Mouse (Mus musculus) naive thymus-derived CD4-positive, alpha-beta T cell, adult 2 months (primary cell): ENCODE results near the gene Pnrc1.
A peak's percentile ranks its signal among the peaks of the same experiment; 100 is the strongest.
"Not testable (repeated sequence)": the region's sequence is repeated elsewhere in the genome, so short reads cannot be mapped to it uniquely, and the experiment has no call there.

ENCODE experiments used
- DNase-seq: peaks from one replicate; pipeline ENCODE4 v3.0.0-alpha.2; 2011; ENCODE audit warnings: low read depth

Gene Pnrc1

DNA sequence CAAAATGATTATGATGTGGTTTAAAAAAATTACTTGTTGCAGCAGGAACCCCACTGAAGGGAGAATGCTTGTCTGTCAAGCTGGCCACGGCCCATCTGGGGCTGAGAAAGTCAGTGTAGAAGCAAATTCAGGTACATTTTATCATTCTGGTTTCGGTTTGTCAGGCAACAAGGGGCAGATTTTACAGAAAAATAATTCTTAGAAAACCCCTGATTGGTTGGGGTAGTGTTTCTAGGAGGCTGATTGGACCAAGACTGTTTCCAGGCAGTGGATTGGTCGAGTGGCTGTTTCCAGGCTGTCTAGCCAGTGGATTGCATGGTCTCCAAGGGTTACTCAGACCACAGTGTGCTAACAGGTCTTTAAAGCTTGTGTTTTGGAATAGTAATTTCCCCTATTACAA lies at the start of gene Pnrc1:
Gene Pnrc1, minus strand, starts transcription at position 162 of the 400 bp plus-strand sequence.
- peak; percentile 45 for DNase-seq

DNA sequence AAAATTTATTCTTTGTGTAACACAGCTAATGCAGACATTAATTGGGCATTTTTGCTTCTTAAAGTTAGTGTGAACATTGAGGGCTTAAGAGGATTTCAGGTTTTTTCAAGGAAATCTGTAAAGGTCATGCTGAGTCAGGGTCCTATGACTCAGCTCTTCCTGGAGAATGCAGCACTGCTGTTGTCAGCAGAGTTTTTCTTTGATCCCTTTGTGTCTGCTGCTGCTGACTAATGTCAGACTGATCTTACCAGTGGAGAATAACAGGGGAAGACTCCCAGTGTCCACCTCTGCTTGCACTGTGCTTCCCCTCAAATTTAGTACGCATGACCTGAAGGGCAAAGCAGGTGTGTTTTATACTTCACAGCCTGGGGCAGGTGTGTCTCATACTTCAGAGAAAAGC lies 48.0 kb upstream of the Pnrc1 start:
- DNase-seq = no peak

GRCm38 (mm10) chr4:33332956-33333455 lies 43.0 kb upstream of the Pnrc1 start:
- no peak for DNase-seq

DNA sequence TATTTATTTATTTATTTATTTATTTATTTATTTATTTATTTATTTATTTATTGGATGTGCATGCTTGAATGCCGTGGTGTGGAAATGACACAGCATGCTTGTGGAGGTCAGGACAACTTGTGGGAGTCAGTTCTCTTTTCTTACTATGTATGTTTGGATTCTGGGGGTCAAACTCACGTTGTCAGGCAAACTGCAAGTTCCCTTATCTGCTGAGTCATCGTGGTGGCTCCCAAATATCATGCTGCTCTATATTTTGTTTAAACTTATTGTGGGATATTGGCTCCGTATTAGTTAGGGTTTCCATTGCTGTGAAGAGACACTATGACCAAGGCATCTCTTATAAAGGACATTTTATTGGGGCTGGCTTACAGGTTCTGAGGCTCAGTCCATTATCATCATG lies 41.2 kb upstream of the Pnrc1 start:
- no peak for DNase-seq

DNA sequence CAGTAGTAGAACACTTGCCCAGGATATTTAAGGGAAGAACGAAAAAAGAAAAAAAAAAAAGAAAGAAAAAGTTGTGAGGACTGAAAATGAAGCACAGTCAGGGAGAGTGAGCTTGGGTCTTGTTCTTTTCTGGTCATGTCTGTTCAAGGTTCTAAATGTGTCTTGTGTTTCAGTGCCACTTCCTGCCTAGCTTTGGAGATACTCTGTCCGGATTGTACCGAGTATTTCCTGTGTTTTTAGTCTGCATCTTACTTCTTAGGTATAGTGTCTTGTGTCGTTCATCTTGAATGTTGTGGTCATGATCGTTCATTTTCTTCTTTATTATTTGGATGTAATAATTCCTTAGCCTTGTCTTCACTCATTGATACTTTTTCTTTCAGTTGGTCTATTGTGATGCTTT lies 25.9 kb upstream of the Pnrc1 start:
- peak; percentile 73 for DNase-seq

DNA sequence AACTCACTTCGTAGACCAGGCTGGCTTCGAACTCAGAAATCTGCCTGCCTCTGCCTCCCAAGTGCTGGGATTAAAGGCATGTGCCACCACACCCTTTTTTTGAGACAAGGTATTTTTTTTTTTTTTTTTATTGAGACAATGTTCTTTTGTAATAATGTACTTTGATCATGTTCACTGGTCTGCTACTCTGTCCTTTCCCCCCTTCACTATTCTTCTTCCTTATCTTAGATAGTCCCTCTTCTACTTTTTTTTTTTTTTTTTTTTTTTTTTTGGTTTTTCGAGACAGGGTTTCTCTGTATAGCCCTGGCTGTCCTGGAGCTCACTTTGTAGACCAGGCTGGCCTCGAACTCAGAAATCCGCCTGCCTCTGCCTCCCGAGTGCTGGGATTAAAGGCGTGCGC lies 24.2 kb upstream of the Pnrc1 start:
- DNase-seq = not testable (repeated sequence)

GRCm38 (mm10) chr4:33310840-33311437 lies 21.0 kb upstream of the Pnrc1 start:
- peak; percentile 60 for DNase-seq

DNA sequence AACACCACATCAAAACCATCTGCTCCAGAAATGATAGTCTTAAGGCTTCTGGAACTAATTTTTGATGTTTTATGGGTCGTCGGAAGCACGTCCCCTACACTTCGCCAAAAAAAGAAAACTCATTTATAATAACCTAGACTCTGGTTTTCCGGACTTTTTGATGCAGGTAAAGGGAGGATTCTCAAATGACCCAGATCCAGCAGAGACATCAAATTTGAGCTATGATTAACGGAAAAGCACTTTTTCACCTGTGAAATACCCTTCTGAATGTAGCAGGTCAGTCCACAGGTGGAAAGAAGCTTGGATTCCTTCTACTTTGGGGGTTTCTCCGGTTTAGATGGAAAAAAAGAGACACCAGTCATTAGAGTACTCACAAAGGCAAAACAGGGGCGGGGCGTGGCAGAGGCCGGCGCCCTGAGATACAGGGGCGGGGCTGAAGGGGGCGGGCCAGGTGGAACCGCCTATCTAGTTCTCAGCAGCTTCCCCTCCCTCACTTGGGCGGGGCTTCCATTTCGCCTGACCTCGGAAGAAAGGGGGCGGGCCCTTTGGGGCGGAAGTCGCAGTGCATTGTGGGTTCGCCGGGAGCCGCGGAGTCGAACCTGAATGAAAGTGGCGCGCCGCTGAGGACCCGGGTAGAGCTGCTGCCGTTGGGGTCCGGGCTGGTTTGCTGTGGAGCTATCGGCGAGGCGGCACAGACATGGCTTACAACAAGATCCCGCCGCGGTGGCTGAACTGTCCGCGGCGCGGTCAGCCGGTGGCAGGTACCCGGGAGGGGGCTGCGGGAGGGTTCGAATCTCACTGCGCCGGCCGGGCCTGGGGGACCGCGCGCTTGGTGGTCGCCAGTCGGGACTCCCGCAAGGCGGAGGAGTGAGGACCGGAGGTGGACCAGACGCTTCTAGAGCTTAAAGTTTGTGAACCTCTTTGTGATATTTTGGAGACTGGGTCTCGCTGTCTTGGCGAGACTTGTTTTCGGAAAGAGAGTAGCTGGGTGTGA lies 20.1 kb upstream of the Pnrc1 start, which contains the start of gene Rngtt:
Gene Rngtt, plus strand, starts transcription at position 548 of the 994 bp plus-strand sequence.
- peak; percentile 99 for DNase-seq

DNA sequence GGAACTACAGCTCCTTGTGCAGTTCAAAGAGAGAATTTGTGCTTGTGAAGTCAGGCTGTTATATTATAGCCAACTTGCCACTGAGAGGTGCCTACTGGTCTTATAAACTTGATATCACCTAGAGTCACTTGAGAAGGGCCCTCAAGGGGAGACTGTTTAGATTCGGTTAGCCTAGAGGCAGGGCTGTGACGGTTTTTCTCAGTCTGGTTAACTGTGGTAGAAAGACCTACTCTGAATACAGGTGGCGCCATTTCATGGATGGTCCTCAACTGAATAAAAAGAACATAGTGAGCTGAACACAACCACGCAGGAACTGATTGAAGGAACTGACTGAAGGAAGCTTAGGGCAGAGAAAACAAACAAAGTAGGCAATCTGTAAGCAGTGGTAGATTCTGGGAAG lies 17.2 kb upstream of the Pnrc1 start:
- DNase-seq = no peak

DNA sequence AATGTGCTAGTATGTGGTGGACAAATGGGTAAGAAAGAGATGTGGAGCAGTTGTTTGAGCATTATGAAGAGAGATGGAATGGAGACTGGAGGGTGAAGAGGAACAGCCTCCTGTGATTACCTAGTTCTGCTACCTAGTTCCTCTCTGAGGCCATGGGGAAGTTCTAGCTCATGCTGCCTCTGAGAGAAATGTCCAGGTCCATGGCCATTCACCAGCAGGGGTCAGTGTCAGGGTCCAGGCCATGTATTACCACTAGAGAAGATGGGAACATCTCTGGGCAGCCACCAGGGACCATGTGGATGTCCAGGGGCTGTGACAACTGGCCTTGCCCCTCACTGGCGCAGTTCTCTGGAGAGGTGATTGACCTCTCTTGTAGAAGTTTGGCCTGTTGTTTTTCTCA lies 13.1 kb upstream of the Pnrc1 start:
- DNase-seq = no peak

DNA sequence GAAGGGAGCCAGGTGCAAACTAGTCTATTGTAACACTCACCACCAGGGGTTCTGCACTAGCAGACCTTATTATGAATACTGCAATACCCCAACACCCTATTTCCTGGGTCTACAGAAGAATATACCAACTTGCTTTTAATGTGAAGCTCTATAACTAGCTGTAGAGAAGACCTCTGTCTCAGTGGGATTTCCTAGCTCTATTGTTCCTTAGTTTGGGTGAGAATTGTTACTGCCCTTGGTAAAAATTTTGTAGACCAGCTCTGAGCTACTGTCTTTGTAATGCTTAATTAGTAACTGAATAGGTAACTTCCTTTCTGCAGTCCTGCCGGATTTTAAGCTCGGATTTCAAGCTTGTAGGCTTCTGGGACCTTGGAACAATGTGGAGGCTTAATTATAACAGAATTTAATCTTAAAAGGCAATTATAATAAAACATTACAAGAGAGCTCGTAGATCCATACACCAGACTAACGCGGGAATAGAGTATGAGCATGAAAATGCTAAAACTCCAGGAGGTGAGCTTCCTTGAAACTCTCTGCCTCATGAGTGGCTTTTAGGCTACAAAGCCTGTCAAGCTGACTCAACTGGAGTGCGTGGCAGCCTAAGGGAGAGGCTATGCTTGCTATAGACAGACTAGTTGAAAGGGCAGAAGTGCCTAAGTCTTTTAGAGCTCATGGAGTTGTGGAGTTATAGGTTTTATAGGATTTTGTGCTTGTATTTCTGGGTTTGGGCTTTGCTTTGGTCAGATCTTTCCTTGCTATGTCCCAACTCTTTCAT lies 11.1 kb upstream of the Pnrc1 start:
- not testable (repeated sequence) for DNase-seq

DNA sequence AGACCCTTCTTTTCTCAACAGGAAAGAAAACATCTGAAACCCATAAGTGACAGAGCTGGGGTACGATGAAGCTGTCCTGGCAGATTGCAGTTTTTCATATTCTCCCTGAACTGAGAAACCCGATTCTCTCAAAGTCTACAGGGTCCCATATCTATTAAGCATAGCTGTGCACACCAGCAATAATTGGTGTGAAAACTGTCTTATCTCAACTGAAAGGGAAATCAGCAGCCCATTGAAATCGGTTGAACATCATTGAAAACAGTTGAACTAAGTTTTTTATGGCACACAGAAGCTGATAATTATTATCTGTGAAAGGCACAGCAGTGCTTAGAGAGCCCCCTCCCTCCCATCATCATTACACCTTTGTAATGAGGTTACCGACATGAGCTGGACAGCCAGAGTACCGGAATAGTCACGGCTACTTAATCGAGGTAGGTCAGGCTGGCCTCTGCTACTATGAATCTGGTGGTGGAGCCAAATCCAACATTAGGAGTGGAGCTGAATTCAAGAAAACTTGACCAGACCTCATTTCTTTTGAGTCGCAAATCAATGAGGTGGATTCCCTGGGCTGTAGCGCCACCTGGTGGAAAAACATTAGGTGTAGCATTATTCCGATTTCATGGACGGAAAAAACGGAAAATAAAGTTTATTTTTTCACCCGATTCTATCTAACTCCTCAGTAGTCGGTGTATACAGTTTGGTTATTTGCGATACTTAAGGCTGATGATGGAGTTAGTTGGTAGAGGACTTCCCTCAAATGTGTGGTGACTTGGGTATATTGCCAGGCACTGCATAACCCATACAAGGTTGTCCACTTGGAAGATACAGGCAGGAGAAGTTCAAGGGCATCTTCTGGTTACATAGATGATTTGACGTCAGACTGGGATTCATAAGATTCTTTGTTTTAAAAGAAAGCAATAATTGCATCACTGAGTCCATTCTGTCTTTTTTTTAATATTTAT lies 2.7 kb upstream of the Pnrc1 start:
- peak; percentile 89 for DNase-seq

- DNase-seq = peak; percentile 72
Observed at GRCm38 (mm10) chr4:33290878-33291277, 915 bp upstream of the Pnrc1 start.

GRCm38 (mm10) chr4:33289106-33289650 lies 785 bp downstream of the Pnrc1 start:
- DNase-seq = peak; percentile 21

DNA sequence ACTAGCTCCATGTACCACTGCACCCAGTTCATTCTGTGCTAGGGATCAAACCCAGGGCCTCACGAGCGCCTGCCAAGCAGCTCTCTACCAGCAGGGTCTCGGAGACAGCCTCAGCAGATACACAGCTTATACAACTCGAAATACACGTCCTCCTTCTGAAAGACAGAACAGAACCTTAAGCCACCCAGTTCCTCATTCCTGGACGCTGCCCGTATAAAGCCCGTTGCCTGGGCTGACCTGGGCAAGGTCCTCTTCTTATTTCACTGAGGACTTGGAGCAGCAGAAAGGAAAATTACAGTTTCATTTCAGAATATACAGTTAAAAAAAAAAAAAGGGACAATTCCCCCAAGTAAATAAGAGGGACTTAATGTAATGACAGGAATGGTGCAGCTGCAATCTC lies 4.5 kb downstream of the Pnrc1 start:
- DNase-seq = no peak

- DNase-seq = no peak
Observed at GRCm38 (mm10) chr4:33284083-33284880, 5.7 kb downstream of the Pnrc1 start.

DNA sequence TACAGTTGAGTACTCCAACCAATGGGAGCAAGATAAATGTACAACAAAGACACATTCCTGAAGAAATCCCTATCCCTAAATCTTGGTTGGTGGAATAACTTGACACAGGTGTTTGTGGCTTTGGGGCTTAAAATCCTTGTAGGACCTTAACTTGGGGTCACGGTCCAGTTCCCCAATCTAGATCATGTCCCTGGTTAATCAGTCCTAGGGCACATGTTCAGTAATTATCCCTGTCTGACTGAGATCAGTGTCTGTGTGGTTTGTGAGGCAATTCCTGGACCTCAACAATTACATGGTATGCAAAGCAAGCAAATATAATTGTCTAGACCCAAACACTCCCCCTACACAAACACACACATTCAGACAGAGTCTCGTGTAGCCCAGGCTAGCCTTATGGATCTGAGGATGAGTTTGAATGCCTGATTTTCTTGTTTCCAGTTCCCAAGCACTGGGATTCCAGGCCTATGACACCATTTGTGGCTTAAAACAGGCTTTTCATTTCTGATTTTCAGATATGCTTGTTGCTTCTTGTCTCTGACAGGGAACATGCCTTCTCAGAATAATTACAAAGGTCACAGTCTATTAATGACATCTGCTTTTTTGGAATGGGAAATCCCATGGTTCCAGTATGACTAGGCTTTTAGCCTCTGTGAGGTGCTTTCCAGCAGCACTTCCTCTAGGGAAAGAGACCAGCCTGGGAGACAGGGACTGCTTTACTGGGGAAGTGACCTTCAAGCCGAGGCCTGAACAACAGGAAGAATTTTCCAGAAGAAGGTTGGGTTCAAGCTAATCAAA lies 7.9 kb downstream of the Pnrc1 start:
- no peak for DNase-seq

DNA sequence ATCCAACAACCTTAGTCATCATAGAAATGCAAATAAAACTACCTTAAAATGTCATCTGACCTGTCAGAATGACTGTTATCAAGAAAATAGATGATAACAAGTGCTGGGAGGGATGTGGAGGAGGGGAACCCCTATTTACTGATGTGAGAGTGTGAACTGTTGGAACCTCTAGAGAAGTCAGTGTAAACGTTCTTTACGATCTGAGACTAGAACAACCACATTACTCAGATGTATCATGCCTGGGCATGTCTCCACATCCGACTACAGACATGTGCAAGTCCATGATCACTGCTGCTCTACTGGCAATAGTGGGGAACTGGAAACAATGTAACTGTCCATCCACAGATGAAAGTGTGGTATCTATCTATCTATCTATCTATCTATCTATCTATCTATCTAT lies 16.5 kb downstream of the Pnrc1 start:
- DNase-seq = peak; percentile 54
